Comparison of ENCODE assay signal across 15 mouse cellular contexts in the genomic region with DNA sequence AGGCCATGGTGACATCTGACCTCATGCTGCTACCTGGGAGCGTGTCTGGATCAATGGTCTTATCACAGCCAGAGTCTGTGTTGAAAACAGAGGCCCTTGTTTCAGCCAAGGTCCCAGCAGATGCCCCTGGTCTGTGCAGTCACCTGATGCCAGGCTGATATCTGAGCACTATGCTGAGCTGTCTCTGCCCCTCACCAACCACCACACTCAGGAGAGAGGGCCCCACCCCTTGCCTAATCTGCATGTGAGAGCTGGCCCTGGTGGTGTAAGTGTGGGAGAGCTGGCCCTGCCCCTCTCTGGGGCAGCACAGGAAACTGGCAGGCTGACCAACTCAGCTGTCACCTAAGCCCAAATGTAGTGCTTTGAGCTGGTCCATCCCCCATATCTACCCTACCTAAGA.
"Had no signal": no experiment of that assay in that cellular context is flagged by ENCODE, and none has a peak within 500 bp of the region (broad histone marks: within the 10 kb centered on the region; RNA-seq: fewer than 3 reads in every experiment).

No protein-coding gene starts in this region.

- H3K4me3 ChIP-seq: left cerebral cortex, adult 2 months; liver, embryonic 13.5 days had no signal

- H3K9me3 ChIP-seq: liver, embryonic 13.5 days had no signal

- DNase-seq: kidney, adult 2 months; kidney, postnatal 25 days; layer of hippocampus, postnatal 36 days; liver, embryonic 13.5 days; lung, adult 2 months; lung, postnatal 14 days; lung, postnatal 4 days; midbrain, embryonic 14.5 days; right cerebral cortex, postnatal 14 days; right cerebral cortex, postnatal 4 days; thymus, adult 18-20 months; thymus, postnatal 36 days had no signal

- H3K4me1 ChIP-seq: liver, embryonic 13.5 days had no signal

- H3K27ac ChIP-seq: kidney, postnatal 0 days; left cerebral cortex, adult 2 months; liver, embryonic 13.5 days had no signal

- ATAC-seq: intestine, postnatal 0 days had no signal

- H3K36me3 ChIP-seq: liver, embryonic 13.5 days had no signal

- H3K4me2 ChIP-seq: liver, embryonic 13.5 days had no signal

- H3K9ac ChIP-seq: liver, embryonic 13.5 days had no signal

- H3K27me3 ChIP-seq: liver, embryonic 13.5 days had no signal
